Mouse (Mus musculus): Measurements from ENCODE around the gene Itgal. TPM values are rescaled to one million over a fixed set of nuclear protein-coding genes. Genes with fewer than 3 reads are reported as not detected.
"Not testable (repeated sequence)": the region's sequence is repeated elsewhere in the genome, so short reads cannot be mapped to it uniquely, and the experiment has no call there.

The Itgal gene
- total RNA-seq (2012; rRNA removed), result 1.8 and 2.2 TPM in 2 replicates

DNA sequence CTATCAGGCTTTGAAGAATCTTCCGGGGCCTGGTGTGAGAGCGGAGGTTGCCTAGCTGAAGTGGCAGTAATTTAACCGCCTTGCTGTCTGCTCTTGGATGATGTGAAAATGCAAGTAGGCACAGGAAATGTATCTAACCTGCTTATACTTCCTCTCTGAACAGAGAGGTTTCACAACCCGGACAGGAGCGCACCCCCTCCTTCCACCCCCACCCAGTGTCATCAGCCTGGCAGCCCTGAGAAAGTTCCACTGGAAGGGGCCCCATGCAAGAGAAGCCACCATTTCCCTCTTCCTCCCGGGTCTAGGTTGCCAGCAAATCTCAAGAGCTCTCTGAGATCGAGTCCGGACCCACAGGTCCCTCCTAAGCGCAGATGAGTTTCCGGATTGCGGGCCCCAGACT lies at the start of gene Itgal:
Gene Itgal, plus strand, starts transcription at position 163 of the 400 bp plus-strand sequence.
- TF ChIP-seq ZC3H11A (IDR thresholded peaks at IDR 0.05; ENCODE audit: borderline replicate concordance, low read depth, low read length) (no peak), ZNF384 (IDR thresholded peaks at IDR 0.05; ENCODE audit: low read depth, low read length) (no peak), HCFC1 (IDR thresholded peaks at IDR 0.05; ENCODE audit: borderline replicate concordance, insufficient read depth, low read length) (no peak), CHD2 (IDR thresholded peaks at IDR 0.05; ENCODE audit: low read depth, low read length) (no peak), MAFK (IDR thresholded peaks at IDR 0.05; ENCODE audit: insufficient read depth, low read depth, low read length) (no peak)
- H3K9me3 ChIP-seq (ENCODE audit: control insufficient read depth, insufficient read depth, low read depth, low read length), result no peaks in the 10 kb centered on the region
- H3K4me3 ChIP-seq (ENCODE audit: insufficient read depth in 1 of 2, low read depth in 1 of 2, low read length in 2 of 2, poor library complexity in 1 of 2, severe bottlenecking in 1 of 2), result no peak within 1 kb of the TSS; a peak in 1 of 4 replicates
- no peaks in the 10 kb centered on the region for H3K36me3 ChIP-seq (ENCODE audit: control insufficient read depth, insufficient read depth, low read length, poor library complexity, severe bottlenecking)
- 0 out of 4 replicates have a peak, but pooled peaks cover 2 to 3% of the 10 kb centered on the region in 2 experiments for H3K4me1 ChIP-seq (ENCODE audit: control insufficient read depth in 2 of 2, insufficient read depth in 2 of 2, low read length in 2 of 2, poor library complexity in 1 of 2)
- in situ Hi-C loops (cut with MboI; ENCODE audit: low sequenced_read_pairs in 2 of 2, unreplicated experiment in 2 of 2), result no loop called here
- no peak for DNase-seq (ENCODE audit: low read depth, low spot score)
- no peak within 1 kb of the TSS for H3K27ac ChIP-seq (ENCODE audit: insufficient read depth, low read depth, low read length, poor library complexity, severe bottlenecking)
- H3K9ac ChIP-seq (ENCODE audit: insufficient read depth, low read depth, low read length, poor library complexity, severe bottlenecking), result no peak within 1 kb of the TSS

DNA sequence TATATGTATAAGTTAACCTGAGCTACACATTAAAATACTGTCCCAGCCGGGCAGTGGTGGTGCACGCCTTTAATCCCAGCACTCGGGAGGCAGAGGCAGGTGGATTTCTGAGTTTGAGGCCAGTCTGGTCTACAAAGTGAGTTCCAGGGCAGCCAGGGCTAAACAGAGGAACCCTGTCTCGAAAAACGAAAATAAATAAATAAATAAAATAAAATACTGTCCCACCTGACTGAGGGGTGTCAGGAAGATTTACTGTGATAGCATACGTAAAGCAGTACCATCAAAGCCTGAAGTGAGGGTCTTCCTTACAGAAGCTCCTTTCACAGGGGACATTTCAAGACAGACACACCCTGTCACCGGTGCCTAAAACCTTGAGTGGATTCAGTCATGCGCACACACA lies 45.5 kb upstream of the Itgal start:
- H3K36me3 ChIP-seq (ENCODE audit: control insufficient read depth, insufficient read depth, low read length, poor library complexity, severe bottlenecking); H3K9ac ChIP-seq (ENCODE audit: insufficient read depth, low read depth, low read length, poor library complexity, severe bottlenecking); in situ Hi-C loops (cut with MboI; ENCODE audit: low sequenced_read_pairs in 2 of 2, unreplicated experiment in 2 of 2); DNase-seq (ENCODE audit: low read depth, low spot score); H3K9me3 ChIP-seq (ENCODE audit: control insufficient read depth, insufficient read depth, low read depth, low read length); H3K4me3 ChIP-seq (ENCODE audit: insufficient read depth in 1 of 2, low read depth in 1 of 2, low read length in 2 of 2, poor library complexity in 1 of 2, severe bottlenecking in 1 of 2); H3K4me1 ChIP-seq (ENCODE audit: control insufficient read depth in 2 of 2, insufficient read depth in 2 of 2, low read length in 2 of 2, poor library complexity in 1 of 2); H3K27ac ChIP-seq (ENCODE audit: insufficient read depth, low read depth, low read length, poor library complexity, severe bottlenecking): not testable (repeated sequence)

DNA sequence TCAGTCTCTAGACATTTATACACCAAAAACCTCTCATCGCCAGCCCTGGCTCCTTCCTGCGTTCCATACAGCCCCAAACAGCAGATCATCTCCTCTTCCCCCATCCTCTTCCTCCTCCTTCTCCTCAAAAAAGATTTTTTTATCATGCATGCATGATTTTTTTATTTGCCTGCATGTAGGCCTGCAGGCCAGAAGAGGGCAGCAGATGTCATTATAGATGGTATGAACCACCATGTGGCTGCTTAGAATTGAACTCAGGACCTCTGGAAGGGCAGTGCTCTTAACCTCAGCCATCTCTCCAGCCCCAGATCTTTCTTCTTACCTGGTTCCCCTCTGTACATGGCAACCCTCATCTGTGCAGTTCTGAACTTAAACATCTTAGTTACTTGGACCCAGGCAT lies 43.6 kb upstream of the Itgal start:
- in situ Hi-C loops (cut with MboI; ENCODE audit: low sequenced_read_pairs in 2 of 2, unreplicated experiment in 2 of 2), result no loop called here
- Histone ChIP-seq H3K4me1 (ENCODE audit: control insufficient read depth in 2 of 2, insufficient read depth in 2 of 2, low read length in 2 of 2, poor library complexity in 1 of 2) (no peaks in the 10 kb centered on the region), H3K9ac (ENCODE audit: insufficient read depth, low read depth, low read length, poor library complexity, severe bottlenecking) (no peak overlapping the region), H3K36me3 (ENCODE audit: control insufficient read depth, insufficient read depth, low read length, poor library complexity, severe bottlenecking) (peaks cover 19% of the 10 kb centered on the region), H3K9me3 (ENCODE audit: control insufficient read depth, insufficient read depth, low read depth, low read length) (no peaks in the 10 kb centered on the region), H3K27ac (ENCODE audit: insufficient read depth, low read depth, low read length, poor library complexity, severe bottlenecking) (no peak overlapping the region), H3K4me3 (ENCODE audit: insufficient read depth in 1 of 2, low read depth in 1 of 2, low read length in 2 of 2, poor library complexity in 1 of 2, severe bottlenecking in 1 of 2) (no peak overlapping the region)
- DNase-seq (ENCODE audit: low read depth, low spot score), result no peak
- peak; percentile 82 for TF ChIP-seq ZNF384 (IDR thresholded peaks at IDR 0.05; ENCODE audit: low read depth, low read length)
- no peak for TF ChIP-seq CHD2 (IDR thresholded peaks at IDR 0.05; ENCODE audit: low read depth, low read length)

DNA sequence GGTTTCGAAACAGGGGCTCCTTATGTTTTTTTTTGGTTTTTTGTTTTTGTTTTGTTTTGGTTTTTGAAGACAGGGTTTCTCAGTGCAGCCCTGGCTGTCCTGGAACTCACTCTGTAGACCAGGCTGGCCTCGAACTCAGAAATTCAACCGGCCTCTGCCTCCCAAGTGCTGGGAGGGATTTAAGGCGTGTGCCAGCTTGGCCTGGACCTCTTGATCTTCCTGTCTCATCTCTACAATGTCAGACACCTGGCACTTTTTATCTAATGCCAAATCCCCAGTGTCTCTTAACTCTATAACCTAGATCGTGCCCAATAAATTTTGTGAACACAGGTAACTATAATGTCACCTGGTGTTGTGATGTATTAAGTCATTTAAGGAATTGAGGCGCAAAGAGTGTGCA lies 42.7 kb upstream of the Itgal start:
- TF ChIP-seq MAFK (IDR thresholded peaks at IDR 0.05; ENCODE audit: insufficient read depth, low read depth, low read length) (no peak), ZNF384 (IDR thresholded peaks at IDR 0.05; ENCODE audit: low read depth, low read length) (no peak), ZC3H11A (IDR thresholded peaks at IDR 0.05; ENCODE audit: borderline replicate concordance, low read depth, low read length) (no peak), HCFC1 (IDR thresholded peaks at IDR 0.05; ENCODE audit: borderline replicate concordance, insufficient read depth, low read length) (no peak), CHD2 (IDR thresholded peaks at IDR 0.05; ENCODE audit: low read depth, low read length) (no peak)
- H3K4me1 ChIP-seq (ENCODE audit: control insufficient read depth in 2 of 2, insufficient read depth in 2 of 2, low read length in 2 of 2, poor library complexity in 1 of 2), result no peaks in the 10 kb centered on the region
- H3K36me3 ChIP-seq (ENCODE audit: control insufficient read depth, insufficient read depth, low read length, poor library complexity, severe bottlenecking), result peaks cover 24% of the 10 kb centered on the region
- peak overlapping the region; percentile 70 for H3K9ac ChIP-seq (ENCODE audit: insufficient read depth, low read depth, low read length, poor library complexity, severe bottlenecking)
- DNase-seq (ENCODE audit: low read depth, low spot score), result no peak
- in situ Hi-C loops (cut with MboI; ENCODE audit: low sequenced_read_pairs in 2 of 2, unreplicated experiment in 2 of 2), result no loop called here
- no peaks in the 10 kb centered on the region for H3K9me3 ChIP-seq (ENCODE audit: control insufficient read depth, insufficient read depth, low read depth, low read length)
- H3K27ac ChIP-seq (ENCODE audit: insufficient read depth, low read depth, low read length, poor library complexity, severe bottlenecking), result no peak overlapping the region
- H3K4me3 ChIP-seq (ENCODE audit: insufficient read depth in 1 of 2, low read depth in 1 of 2, low read length in 2 of 2, poor library complexity in 1 of 2, severe bottlenecking in 1 of 2), result peak overlapping the region; percentile 66 to 68

DNA sequence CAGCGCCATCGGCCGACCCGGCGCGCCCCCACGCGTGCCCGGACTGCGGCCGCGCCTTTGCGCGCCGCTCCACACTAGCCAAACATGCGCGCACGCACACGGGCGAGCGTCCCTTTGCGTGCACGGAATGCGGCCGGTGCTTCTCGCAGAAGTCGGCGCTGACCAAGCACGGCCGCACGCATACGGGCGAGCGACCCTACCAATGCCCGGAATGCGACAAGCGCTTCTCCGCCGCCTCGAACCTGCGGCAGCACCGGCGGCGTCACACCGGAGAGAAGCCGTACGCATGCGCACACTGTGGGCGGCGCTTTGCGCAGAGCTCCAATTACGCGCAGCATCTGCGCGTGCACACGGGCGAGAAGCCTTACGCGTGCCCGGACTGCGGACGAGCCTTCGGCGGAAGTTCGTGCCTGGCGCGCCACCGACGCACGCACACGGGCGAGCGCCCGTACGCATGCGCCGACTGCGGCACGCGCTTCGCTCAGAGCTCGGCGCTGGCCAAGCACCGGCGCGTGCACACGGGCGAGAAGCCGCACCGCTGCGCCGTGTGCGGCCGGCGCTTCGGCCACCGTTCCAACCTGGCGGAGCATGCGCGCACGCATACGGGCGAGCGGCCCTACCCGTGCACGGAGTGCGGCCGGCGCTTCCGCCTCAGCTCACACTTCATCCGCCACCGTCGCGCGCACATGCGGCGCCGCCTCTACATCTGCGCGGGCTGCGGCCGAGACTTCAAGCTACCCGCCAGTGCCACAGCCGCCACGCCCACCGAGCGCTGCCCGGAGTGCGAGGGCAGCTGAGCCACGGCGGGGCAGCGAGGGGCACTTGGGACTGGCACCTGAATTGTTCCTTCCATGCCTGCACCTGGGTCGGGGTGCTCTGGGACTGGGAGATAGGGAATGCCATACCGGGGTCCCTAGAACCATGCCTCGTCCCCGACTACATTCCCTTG lies 42.0 kb upstream of the Itgal start:
- Histone ChIP-seq H3K4me3 (ENCODE audit: insufficient read depth in 1 of 2, low read depth in 1 of 2, low read length in 2 of 2, poor library complexity in 1 of 2, severe bottlenecking in 1 of 2) (peak overlapping the region; percentile 66 to 77), H3K4me1 (ENCODE audit: control insufficient read depth in 2 of 2, insufficient read depth in 2 of 2, low read length in 2 of 2, poor library complexity in 1 of 2) (no peaks in the 10 kb centered on the region), H3K27ac (ENCODE audit: insufficient read depth, low read depth, low read length, poor library complexity, severe bottlenecking) (peak overlapping the region; percentile 71), H3K36me3 (ENCODE audit: control insufficient read depth, insufficient read depth, low read length, poor library complexity, severe bottlenecking) (peaks cover 29% of the 10 kb centered on the region), H3K9ac (ENCODE audit: insufficient read depth, low read depth, low read length, poor library complexity, severe bottlenecking) (peak overlapping the region; percentile 83), H3K9me3 (ENCODE audit: control insufficient read depth, insufficient read depth, low read depth, low read length) (no peaks in the 10 kb centered on the region)
- peak; percentile 86 for DNase-seq (ENCODE audit: low read depth, low spot score)
- TF ChIP-seq ZNF384 (IDR thresholded peaks at IDR 0.05; ENCODE audit: low read depth, low read length) (no peak), MAFK (IDR thresholded peaks at IDR 0.05; ENCODE audit: insufficient read depth, low read depth, low read length) (no peak), HCFC1 (IDR thresholded peaks at IDR 0.05; ENCODE audit: borderline replicate concordance, insufficient read depth, low read length) (peak; percentile 25; the same call in 1 of the 2 replicates), CHD2 (IDR thresholded peaks at IDR 0.05; ENCODE audit: low read depth, low read length) (no peak)
- in situ Hi-C loops (cut with MboI; ENCODE audit: low sequenced_read_pairs in 2 of 2, unreplicated experiment in 2 of 2), result no loop called here

Data from ES-E14 (cell line).